Mouse (Mus musculus) c-Kit-positive CD71-positive TER-119-negative erythroid progenitor cells, embryonic 14.5 days (primary cell): ENCODE results near the gene Nppb.

Experiments
- DNase-seq: peaks from one replicate; pipeline ENCODE4 v3.0.0-alpha.2; 2013; ENCODE audit warnings: low read depth

Gene Nppb

GRCm38 (mm10) chr4:147976237-147976636, 9.4 kb upstream of the Nppb start:
- DNase-seq, result no peak

GRCm38 (mm10) chr4:147977726-147978125, 7.9 kb upstream of the Nppb start:
- DNase-seq, result no peak

- no peak for DNase-seq
These were observed 7.2 kb upstream of the Nppb start for GRCm38 (mm10) chr4:147978391-147978790.

GRCm38 (mm10) chr4:147979441-147979860, 6.1 kb upstream of the Nppb start:
- DNase-seq, result no peak

GRCm38 (mm10) chr4:147993571-147994095, 8.0 kb downstream of the Nppb start:
- DNase-seq, result no peak

- DNase-seq, result no peak
These were observed 9.7 kb downstream of the Nppb start for GRCm38 (mm10) chr4:147995311-147995710.

- no peak for DNase-seq
These were observed 14.7 kb downstream of the Nppb start, which contains the start of gene Nppa for GRCm38 (mm10) chr4:148000202-148000772. Gene Nppa, plus strand, starts transcription at chr4:148000722.

- DNase-seq, result no peak
These were observed 15.6 kb downstream of the Nppb start for GRCm38 (mm10) chr4:148001013-148001789.

GRCm38 (mm10) chr4:148001866-148002265, 16.3 kb downstream of the Nppb start:
- DNase-seq, result no peak

- DNase-seq, result no peak
These were observed 18.8 kb downstream of the Nppb start for GRCm38 (mm10) chr4:148004361-148004760.

GRCm38 (mm10) chr4:148008412-148008811, 22.8 kb downstream of the Nppb start:
- no peak for DNase-seq

GRCm38 (mm10) chr4:148009641-148010040, 24.1 kb downstream of the Nppb start:
- no peak for DNase-seq

- DNase-seq, result no peak
These were observed 25.7 kb downstream of the Nppb start for GRCm38 (mm10) chr4:148011332-148011731.

- no peak for DNase-seq
These were observed 26.6 kb downstream of the Nppb start for GRCm38 (mm10) chr4:148012216-148012615.

- no peak for DNase-seq
These were observed 29.8 kb downstream of the Nppb start for GRCm38 (mm10) chr4:148015418-148015817.

GRCm38 (mm10) chr4:148016981-148017380, 31.4 kb downstream of the Nppb start:
- DNase-seq, result no peak

- DNase-seq, result no peak
These were observed 32.8 kb downstream of the Nppb start for GRCm38 (mm10) chr4:148018410-148018809.

- no peak for DNase-seq
These were observed 38.4 kb downstream of the Nppb start for GRCm38 (mm10) chr4:148024003-148024402.

GRCm38 (mm10) chr4:148029297-148029696, 43.7 kb downstream of the Nppb start:
- no peak for DNase-seq

- DNase-seq, result no peak
These were observed 44.9 kb downstream of the Nppb start for GRCm38 (mm10) chr4:148030506-148030905.

GRCm38 (mm10) chr4:148033858-148034410, 48.3 kb downstream of the Nppb start:
- no peak for DNase-seq

- no peak for DNase-seq
These were observed 49.9 kb downstream of the Nppb start for GRCm38 (mm10) chr4:148035440-148035839.
